Mouse (Mus musculus): ENCODE results near the gene Sv2b. TPM values are rescaled to one million over a fixed set of nuclear protein-coding genes. Genes with fewer than 3 reads are reported as not detected.
A peak's percentile ranks its signal among the peaks of the same experiment; 100 is the strongest.
"Not testable (repeated sequence)": the region's sequence is repeated elsewhere in the genome, so short reads cannot be mapped to it uniquely, and the experiment has no call there.

The Sv2b gene
- polyA plus RNA-seq, 1 experiment from 2014 or later, result 14.0 TPM

GRCm38 (mm10) chr7:75207965-75208644 lies 101.0 kb downstream of the Sv2b start:
- Histone ChIP-seq H3K4me2 (ENCODE audit: low read length) (no peak overlapping the region), H3K4me1 (replicated peaks; ENCODE audit: control insufficient read depth, insufficient read depth, low read length) (peaks cover 8% of the 10 kb centered on the region), H3K9ac (replicated peaks; ENCODE audit: low read depth, low read length) (no peak overlapping the region), H3K4me3 (replicated peaks; ENCODE audit: low read length) (no peak overlapping the region), H3K27me3 (replicated peaks; ENCODE audit: control insufficient read depth, insufficient read depth, low read length) (no peaks in the 10 kb centered on the region), H3K36me3 (ENCODE audit: control insufficient read depth, insufficient read depth) (no peaks in the 10 kb centered on the region), H3K27ac (ENCODE audit: low read length) (no peak overlapping the region; the same call in 1 of the 2 replicates), H3K9me3 (ENCODE audit: control insufficient read depth, low read length) (no peaks in the 10 kb centered on the region)
- 63% methylated on average over 3 of the region's 3 CpGs for WGBS
- 0 out of 2 replicates have a peak, but pooled peaks have one; percentile 32 for ATAC-seq

- H3K4me3 ChIP-seq (replicated peaks; ENCODE audit: low read length), result no peak overlapping the region
- WGBS, result 95% methylated on average over 3 of the region's 3 CpGs
- H3K27me3 ChIP-seq (replicated peaks; ENCODE audit: control insufficient read depth, insufficient read depth, low read length), result no peaks in the 10 kb centered on the region
- H3K4me2 ChIP-seq (ENCODE audit: low read length), result no peak overlapping the region
- no peaks in the 10 kb centered on the region for H3K36me3 ChIP-seq (ENCODE audit: control insufficient read depth, insufficient read depth)
- H3K9me3 ChIP-seq (ENCODE audit: control insufficient read depth, low read length), result no peaks in the 10 kb centered on the region
- ATAC-seq, result no peak
- no peak overlapping the region for H3K27ac ChIP-seq (ENCODE audit: low read length)
- no peak overlapping the region for H3K9ac ChIP-seq (replicated peaks; ENCODE audit: low read depth, low read length)
- H3K4me1 ChIP-seq (replicated peaks; ENCODE audit: control insufficient read depth, insufficient read depth, low read length), result peaks cover 8% of the 10 kb centered on the region
Observed at GRCm38 (mm10) chr7:75206671-75207070, 102.4 kb downstream of the Sv2b start.

- Histone ChIP-seq H3K27ac (ENCODE audit: low read length) (no peak overlapping the region), H3K27me3 (replicated peaks; ENCODE audit: control insufficient read depth, insufficient read depth, low read length) (no peaks in the 10 kb centered on the region), H3K9ac (replicated peaks; ENCODE audit: low read depth, low read length) (no peak overlapping the region), H3K9me3 (ENCODE audit: control insufficient read depth, low read length) (no peaks in the 10 kb centered on the region), H3K4me3 (replicated peaks; ENCODE audit: low read length) (no peak overlapping the region), H3K4me2 (ENCODE audit: low read length) (no peak overlapping the region), H3K36me3 (ENCODE audit: control insufficient read depth, insufficient read depth) (no peaks in the 10 kb centered on the region), H3K4me1 (replicated peaks; ENCODE audit: control insufficient read depth, insufficient read depth, low read length) (peaks cover 8% of the 10 kb centered on the region)
- WGBS, result 68% methylated on average over 3 of the region's 3 CpGs
- no peak for ATAC-seq
Observed at GRCm38 (mm10) chr7:75205386-75205785, 103.7 kb downstream of the Sv2b start.

GRCm38 (mm10) chr7:75194919-75195230 lies 114.2 kb downstream of the Sv2b start:
- H3K4me1 ChIP-seq (replicated peaks; ENCODE audit: control insufficient read depth, insufficient read depth, low read length); H3K36me3 ChIP-seq (ENCODE audit: control insufficient read depth, insufficient read depth); H3K9ac ChIP-seq (replicated peaks; ENCODE audit: low read depth, low read length); H3K9me3 ChIP-seq (ENCODE audit: control insufficient read depth, low read length); H3K4me3 ChIP-seq (replicated peaks; ENCODE audit: low read length); H3K4me2 ChIP-seq (ENCODE audit: low read length); H3K27me3 ChIP-seq (replicated peaks; ENCODE audit: control insufficient read depth, insufficient read depth, low read length); ATAC-seq; H3K27ac ChIP-seq (ENCODE audit: low read length): not testable (repeated sequence)
- 100% methylated on average over 1 of the region's 1 CpGs for WGBS

GRCm38 (mm10) chr7:75194158-75194918 lies 114.7 kb downstream of the Sv2b start:
- H3K27me3 ChIP-seq (replicated peaks; ENCODE audit: control insufficient read depth, insufficient read depth, low read length), result no peaks in the 10 kb centered on the region
- no peaks in the 10 kb centered on the region for H3K4me1 ChIP-seq (replicated peaks; ENCODE audit: control insufficient read depth, insufficient read depth, low read length)
- no peak overlapping the region for H3K9ac ChIP-seq (replicated peaks; ENCODE audit: low read depth, low read length)
- WGBS, result 97% methylated on average over 4 of the region's 4 CpGs
- no peak overlapping the region for H3K27ac ChIP-seq (ENCODE audit: low read length)
- no peak for ATAC-seq
- H3K9me3 ChIP-seq (ENCODE audit: control insufficient read depth, low read length), result no peaks in the 10 kb centered on the region
- H3K4me2 ChIP-seq (ENCODE audit: low read length), result no peak overlapping the region
- H3K4me3 ChIP-seq (replicated peaks; ENCODE audit: low read length), result no peak overlapping the region
- H3K36me3 ChIP-seq (ENCODE audit: control insufficient read depth, insufficient read depth), result no peaks in the 10 kb centered on the region

DNA sequence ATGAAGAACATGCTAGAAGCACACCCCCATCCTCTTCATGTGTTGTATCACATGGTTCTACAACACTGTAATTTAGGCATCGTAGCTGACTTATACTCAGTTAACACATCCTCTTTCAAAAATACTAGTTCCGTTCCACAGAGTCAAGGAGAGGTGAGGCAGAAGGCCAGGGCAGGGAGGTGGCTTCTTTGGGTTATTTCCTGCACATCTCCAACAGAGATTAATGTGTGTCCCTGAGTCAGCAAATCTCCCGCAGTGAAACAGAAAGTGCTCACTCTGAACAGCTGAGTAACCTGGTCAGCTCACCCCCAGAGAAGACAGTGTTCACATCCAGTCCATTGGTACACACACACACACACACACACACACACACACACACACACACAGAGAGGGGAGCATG lies 118.9 kb downstream of the Sv2b start:
- ATAC-seq, result no peak

GRCm38 (mm10) chr7:75175042-75175441 lies 134.0 kb downstream of the Sv2b start:
- WGBS, result 78% methylated on average over 3 of the region's 3 CpGs
- Histone ChIP-seq H3K4me1 (replicated peaks; ENCODE audit: control insufficient read depth, insufficient read depth, low read length) (no peaks in the 10 kb centered on the region), H3K4me2 (ENCODE audit: low read length) (no peak overlapping the region), H3K9ac (replicated peaks; ENCODE audit: low read depth, low read length) (no peak overlapping the region), H3K36me3 (ENCODE audit: control insufficient read depth, insufficient read depth) (no peaks in the 10 kb centered on the region), H3K9me3 (ENCODE audit: control insufficient read depth, low read length) (no peaks in the 10 kb centered on the region), H3K27me3 (replicated peaks; ENCODE audit: control insufficient read depth, insufficient read depth, low read length) (no peaks in the 10 kb centered on the region), H3K27ac (ENCODE audit: low read length) (no peak overlapping the region), H3K4me3 (replicated peaks; ENCODE audit: low read length) (no peak overlapping the region)
- ATAC-seq, result no peak

More for the DNA sequence above, 118.9 kb downstream of the Sv2b start:
- no peak overlapping the region for H3K27ac ChIP-seq (ENCODE audit: low read length)
- H3K4me2 ChIP-seq (ENCODE audit: low read length), result no peak overlapping the region
- H3K4me3 ChIP-seq (replicated peaks; ENCODE audit: low read length), result no peak overlapping the region
- no peaks in the 10 kb centered on the region for H3K27me3 ChIP-seq (replicated peaks; ENCODE audit: control insufficient read depth, insufficient read depth, low read length)
- H3K9me3 ChIP-seq (ENCODE audit: control insufficient read depth, low read length), result no peaks in the 10 kb centered on the region
- no peak overlapping the region for H3K9ac ChIP-seq (replicated peaks; ENCODE audit: low read depth, low read length)
- no peaks in the 10 kb centered on the region for H3K4me1 ChIP-seq (replicated peaks; ENCODE audit: control insufficient read depth, insufficient read depth, low read length)
- no peaks in the 10 kb centered on the region for H3K36me3 ChIP-seq (ENCODE audit: control insufficient read depth, insufficient read depth)
- WGBS, result 87% methylated on average over 3 of the region's 3 CpGs

DNA sequence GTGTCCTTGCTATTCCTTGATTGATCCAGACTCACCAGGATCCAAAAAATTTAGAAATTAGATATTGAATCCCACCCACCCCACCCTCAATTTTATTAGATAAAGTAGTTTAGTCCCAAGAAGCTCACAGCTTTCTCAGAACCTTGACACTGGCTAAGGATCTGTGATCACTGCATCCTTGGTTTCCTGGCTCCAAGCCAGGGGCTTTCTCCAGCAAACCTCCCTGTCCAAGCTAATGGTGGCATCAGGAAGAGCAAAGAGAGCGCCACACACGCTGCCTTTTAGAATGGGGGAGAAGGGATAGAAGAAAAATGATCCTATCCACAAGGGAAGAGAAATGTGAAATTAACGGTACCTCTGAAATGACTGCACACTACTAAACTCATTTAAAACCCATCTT lies 141.6 kb downstream of the Sv2b start:
- H3K27me3 ChIP-seq (replicated peaks; ENCODE audit: control insufficient read depth, insufficient read depth, low read length), result no peaks in the 10 kb centered on the region
- H3K4me2 ChIP-seq (ENCODE audit: low read length), result no peak overlapping the region
- no peaks in the 10 kb centered on the region for H3K4me1 ChIP-seq (replicated peaks; ENCODE audit: control insufficient read depth, insufficient read depth, low read length)
- H3K36me3 ChIP-seq (ENCODE audit: control insufficient read depth, insufficient read depth), result no peaks in the 10 kb centered on the region
- H3K4me3 ChIP-seq (replicated peaks; ENCODE audit: low read length), result no peak overlapping the region
- ATAC-seq, result no peak
- H3K9ac ChIP-seq (replicated peaks; ENCODE audit: low read depth, low read length), result no peak overlapping the region
- WGBS, result 88% methylated on average over 3 of the region's 3 CpGs
- H3K27ac ChIP-seq (ENCODE audit: low read length), result no peak overlapping the region
- H3K9me3 ChIP-seq (ENCODE audit: control insufficient read depth, low read length), result no peaks in the 10 kb centered on the region

GRCm38 (mm10) chr7:75147174-75147573 lies 161.9 kb downstream of the Sv2b start:
- H3K4me3 ChIP-seq (replicated peaks; ENCODE audit: low read length), result no peak overlapping the region
- 88% methylated on average over 1 of the region's 1 CpGs for WGBS
- no peak overlapping the region for H3K4me2 ChIP-seq (ENCODE audit: low read length)
- no peak for ATAC-seq
- H3K27me3 ChIP-seq (replicated peaks; ENCODE audit: control insufficient read depth, insufficient read depth, low read length), result no peaks in the 10 kb centered on the region
- no peaks in the 10 kb centered on the region for H3K36me3 ChIP-seq (ENCODE audit: control insufficient read depth, insufficient read depth)
- no peaks in the 10 kb centered on the region for H3K9me3 ChIP-seq (ENCODE audit: control insufficient read depth, low read length)
- H3K27ac ChIP-seq (ENCODE audit: low read length), result no peak overlapping the region
- peaks cover 3% of the 10 kb centered on the region for H3K4me1 ChIP-seq (replicated peaks; ENCODE audit: control insufficient read depth, insufficient read depth, low read length)
- H3K9ac ChIP-seq (replicated peaks; ENCODE audit: low read depth, low read length), result no peak overlapping the region

Measured in forebrain, embryonic 16.5 days (tissue).